Mouse (Mus musculus) stomach, postnatal 0 days (tissue): ENCODE results near the gene Idnk.

Experiments used
- CTCF ChIP-seq: IDR thresholded peaks from 2 replicates; pipeline ENCODE4 v1.5.1; 2016; ENCODE audit warnings: antibody characterized with exemption, low read depth, mild to moderate bottlenecking, moderate library complexity
- EP300 ChIP-seq: optimal IDR thresholded peaks from 2 replicates; pipeline ENCODE3; 2016; ENCODE audit warnings: antibody characterized with exemption

DNA sequence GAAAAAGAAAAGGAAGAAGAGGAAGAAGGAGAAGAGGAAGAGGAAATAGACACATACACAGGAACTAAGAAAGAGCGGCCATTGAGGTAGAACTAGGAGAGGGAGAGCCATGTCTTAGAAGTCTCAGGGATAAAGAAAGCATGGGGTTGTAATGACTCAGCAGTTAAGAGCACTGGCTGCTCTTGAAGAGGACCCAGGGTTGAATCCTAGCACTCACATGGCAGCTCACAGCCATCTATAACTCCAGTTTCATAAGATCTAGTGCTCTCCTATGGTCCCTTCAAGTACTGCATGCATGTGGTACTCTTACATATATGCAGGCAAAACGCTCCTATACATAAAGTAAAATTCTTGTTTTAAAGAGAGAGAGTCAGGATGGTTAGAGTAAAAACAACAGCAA is 1.4 kb upstream of the Idnk start:
- no peak for TF ChIP-seq EP300
- TF ChIP-seq CTCF = no peak
